ENCODE assay signal across 8 mouse cellular contexts in the genomic region with DNA sequence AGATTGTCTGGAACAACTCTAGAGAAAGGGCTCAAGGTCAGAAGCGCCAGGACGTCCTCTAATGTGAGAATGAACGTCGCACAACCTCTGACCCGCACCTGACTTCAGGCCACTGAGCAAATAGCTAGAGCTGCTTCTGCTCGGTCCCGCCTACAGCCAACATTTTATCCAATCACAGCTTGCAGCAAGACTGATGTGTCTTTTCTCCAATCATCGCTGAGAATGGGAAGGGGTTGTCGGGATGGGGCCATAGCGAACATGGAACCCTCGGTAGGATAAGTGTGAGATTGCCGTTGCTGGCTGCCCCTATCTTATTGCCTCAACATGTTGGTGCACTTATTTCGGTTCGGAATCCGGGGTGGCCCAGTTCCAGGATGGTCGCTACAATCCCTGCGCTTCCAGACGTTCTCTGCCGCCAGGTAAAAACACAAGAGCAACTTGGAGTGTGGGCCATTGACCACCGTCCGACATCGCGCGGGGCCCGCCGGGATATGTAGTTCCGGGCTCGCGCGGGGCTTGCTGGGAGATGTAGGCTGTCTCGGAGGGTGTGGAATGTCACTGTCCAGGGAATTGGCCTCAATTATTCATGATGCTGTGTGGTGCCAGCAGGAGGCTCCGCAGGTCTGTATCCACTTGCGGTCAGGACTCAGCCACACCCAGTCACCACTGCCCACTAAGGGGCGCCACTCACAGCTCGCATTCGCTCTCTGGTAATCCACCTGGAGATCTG. TPM values are rescaled to one million over a fixed set of nuclear protein-coding genes. Genes with fewer than 3 reads are reported as not detected.
DNase-seq lines count a peak whose midpoint lies in the region; ATAC-seq and TF ChIP-seq lines count a peak whose summit lies in the region.

No protein-coding gene starts in this region.

- DNase-seq in ZHBTc4 (ENCODE audit: low read depth, low spot score): peak; percentile 98
- peak; percentile 96 for DNase-seq in gastrocnemius, adult 2 months
- DNase-seq in hindbrain, postnatal 0 days (ENCODE audit: low spot score): peak; percentile 97
- peak; percentile 93 to 94 for DNase-seq in left cerebral cortex, adult 2 months (ENCODE audit: extremely low spot score in 1 of 2, low spot score in 2 of 2)
- DNase-seq in right cerebral cortex, adult 2 months (ENCODE audit: low spot score in 2 of 2): peak; percentile 97 to 98
- DNase-seq in urinary bladder, postnatal 14 days (ENCODE audit: low spot score): peak; percentile 92

- H3K36me3 ChIP-seq in hindbrain, postnatal 0 days (ENCODE audit: insufficient read depth, low read length): no peaks in the 10 kb centered on the region

- ATAC-seq in common myeloid progenitor, adult 5-6 weeks (replicated peaks; ENCODE audit: low read depth, poor library complexity, severe bottlenecking): peak; percentile 92
- peak; percentile 97 for ATAC-seq in hindbrain, postnatal 0 days
- peak; percentile 89 for ATAC-seq in megakaryocyte, adult 5-6 weeks (ENCODE audit: poor library complexity, severe bottlenecking)

- H3K4me2 ChIP-seq in hindbrain, postnatal 0 days (ENCODE audit: low read depth, low read length): peak overlapping the region; percentile 62

- intact Hi-C loops in gastrocnemius, adult 2 months (cut with DNase I): no loop called here
- intact Hi-C loops in left cerebral cortex, adult 2 months (cut with DNase I): loop anchor here (2.0 kb wide), 1 partner anchor 30 kb away; no protein-coding TSS in a partner anchor

- peak; percentile 87 for TF ChIP-seq CTCF in gastrocnemius, adult 2 months (IDR thresholded peaks at IDR 0.05)
- peak; percentile 79 for TF ChIP-seq CTCF in hindbrain, postnatal 0 days (IDR thresholded peaks at IDR 0.05; ENCODE audit: low read depth)
- peak; percentile 72 for TF ChIP-seq CTCF in left cerebral cortex, adult 2 months (IDR thresholded peaks at IDR 0.05)

- 1% methylated on average over 36 of the region's 36 CpGs for WGBS in hindbrain, postnatal 0 days

- no peaks in the 10 kb centered on the region for H3K9me3 ChIP-seq in hindbrain, postnatal 0 days (ENCODE audit: low read length)

- no peaks in the 10 kb centered on the region; the same call in 1 of the 2 replicates for H3K4me1 ChIP-seq in hindbrain, postnatal 0 days (ENCODE audit: insufficient read depth, low read length)

- H3K27me3 ChIP-seq in hindbrain, postnatal 0 days (ENCODE audit: insufficient read depth, low read length): no peaks in the 10 kb centered on the region

- peak overlapping the region; percentile 45 for H3K9ac ChIP-seq in hindbrain, postnatal 0 days (replicated peaks; ENCODE audit: low read length)

- H3K4me3 ChIP-seq in gastrocnemius, adult 2 months: peak overlapping the region; percentile 86
- H3K4me3 ChIP-seq in hindbrain, postnatal 0 days (ENCODE audit: low read length): peak overlapping the region; percentile 52
- H3K4me3 ChIP-seq in left cerebral cortex, adult 2 months: peak overlapping the region; percentile 70

- peak overlapping the region; percentile 98 for H3K27ac ChIP-seq in gastrocnemius, adult 2 months
- peak overlapping the region; percentile 85 for H3K27ac ChIP-seq in hindbrain, postnatal 0 days
- H3K27ac ChIP-seq in left cerebral cortex, adult 2 months: peak overlapping the region; percentile 96

RNA-seq across cellular contexts. Expression of gene Abcb8, which starts 0.9 kb away (rescaled TPM):
- total RNA-seq in common myeloid progenitor, adult 5-6 weeks (2017): 11.5 and 32.2 TPM in 2 replicates
- total RNA-seq in gastrocnemius, adult 2 months (2021): 10 to 100 TPM; 37.0 to 39.8 TPM
- 63.2 and 90.6 TPM in 2 replicates for total RNA-seq in hindbrain, postnatal 0 days (2014; rRNA removed)
- polyA plus RNA-seq in hindbrain, postnatal 0 days (2015; fragmentation: Nextera tagmentation; extraction: Ambion mirVana): 41.9 and 43.5 TPM in 2 replicates
- 10 to 100 TPM; 45.3 to 54.9 TPM for total RNA-seq in left cerebral cortex, adult 2 months (2021)
- 9.3 and 13.9 TPM in 2 replicates for total RNA-seq in megakaryocyte, adult 5-6 weeks (2015)
- 3.3 and 5.6 TPM in 2 replicates for total RNA-seq in megakaryocyte, adult 5-6 weeks (2017)

RNA-seq across cellular contexts. Expression of gene Atg9b, which starts 2.4 kb away (rescaled TPM):
- 0.78 and 4.5 TPM in 2 replicates for total RNA-seq in common myeloid progenitor, adult 5-6 weeks (2017)
- total RNA-seq in gastrocnemius, adult 2 months (2021): under 1 TPM in 1 of 2 experiments, not detected in 1; 0.06 TPM
- 8.8 and 9.8 TPM in 2 replicates for total RNA-seq in hindbrain, postnatal 0 days (2014; rRNA removed)
- polyA plus RNA-seq in hindbrain, postnatal 0 days (2015; fragmentation: Nextera tagmentation; extraction: Ambion mirVana): 5.1 and 6.1 TPM in 2 replicates
- total RNA-seq in left cerebral cortex, adult 2 months (2021): 1 to 10 TPM; 4.0 to 4.2 TPM
- 0.33 and 0.50 TPM in 2 replicates for total RNA-seq in megakaryocyte, adult 5-6 weeks (2015)
- 2.2 and 2.7 TPM in 2 replicates for total RNA-seq in megakaryocyte, adult 5-6 weeks (2017)

RNA-seq across cellular contexts. Expression of gene Asic3, which starts 18.9 kb away (rescaled TPM):
- total RNA-seq in common myeloid progenitor, adult 5-6 weeks (2017): not detected in 2 replicates
- under 1 TPM; 0.47 to 0.54 TPM for total RNA-seq in gastrocnemius, adult 2 months (2021)
- 0.37 and 1.9 TPM in 2 replicates for total RNA-seq in hindbrain, postnatal 0 days (2014; rRNA removed)
- polyA plus RNA-seq in hindbrain, postnatal 0 days (2015; fragmentation: Nextera tagmentation; extraction: Ambion mirVana): 0.58 and 1.3 TPM in 2 replicates
- under 1 TPM in 1 of 2 experiments, not detected in 1; 0.36 TPM for total RNA-seq in left cerebral cortex, adult 2 months (2021)
- total RNA-seq in megakaryocyte, adult 5-6 weeks (2015): not detected in 2 replicates
- not detected in 2 replicates for total RNA-seq in megakaryocyte, adult 5-6 weeks (2017)

RNA-seq across cellular contexts. Expression of gene Cdk5, which starts 29.0 kb away (rescaled TPM):
- 13.9 and 14.3 TPM in 2 replicates for total RNA-seq in common myeloid progenitor, adult 5-6 weeks (2017)
- total RNA-seq in gastrocnemius, adult 2 months (2021): 10 to 100 TPM; 10.6 to 11.8 TPM
- total RNA-seq in hindbrain, postnatal 0 days (2014; rRNA removed): 81.0 and 87.7 TPM in 2 replicates
- 151 and 158 TPM in 2 replicates for polyA plus RNA-seq in hindbrain, postnatal 0 days (2015; fragmentation: Nextera tagmentation; extraction: Ambion mirVana)
- total RNA-seq in left cerebral cortex, adult 2 months (2021): 100 to 1,000 TPM; 118 to 129 TPM
- total RNA-seq in megakaryocyte, adult 5-6 weeks (2015): 18.2 and 27.5 TPM in 2 replicates
- total RNA-seq in megakaryocyte, adult 5-6 weeks (2017): 16.9 and 18.2 TPM in 2 replicates

RNA-seq across cellular contexts. Expression of gene Slc4a2, which starts 29.3 kb away (rescaled TPM):
- 18.9 and 35.9 TPM in 2 replicates for total RNA-seq in common myeloid progenitor, adult 5-6 weeks (2017)
- total RNA-seq in gastrocnemius, adult 2 months (2021): 10 to 100 TPM; 14.4 to 16.7 TPM
- total RNA-seq in hindbrain, postnatal 0 days (2014; rRNA removed): 41.5 and 44.4 TPM in 2 replicates
- 17.1 and 17.8 TPM in 2 replicates for polyA plus RNA-seq in hindbrain, postnatal 0 days (2015; fragmentation: Nextera tagmentation; extraction: Ambion mirVana)
- 10 to 100 TPM; 31.0 to 33.8 TPM for total RNA-seq in left cerebral cortex, adult 2 months (2021)
- total RNA-seq in megakaryocyte, adult 5-6 weeks (2015): 17.2 and 19.9 TPM in 2 replicates
- total RNA-seq in megakaryocyte, adult 5-6 weeks (2017): 34.2 and 40.0 TPM in 2 replicates

Comparison
In these comparisons a context has a peak if more than half of its experiments do, and no peak if none do; other contexts are left out.
1. Peak in every context shown above with its lines: DNase-seq, ATAC-seq, H3K4me3 ChIP-seq and H3K27ac ChIP-seq.